Comparison of ENCODE assay signal across 8 mouse cellular contexts in genomic region chr6:147268143-147268790, GRCm38 (mm10). TPM values are rescaled to one million over a fixed set of nuclear protein-coding genes. Genes with fewer than 3 reads are reported as not detected.
DNase-seq lines count a peak whose midpoint lies in the region; ATAC-seq and TF ChIP-seq lines count a peak whose summit lies in the region.
"Had no signal": no experiment of that assay in that cellular context is flagged by ENCODE, and none has a peak within 500 bp of the region (broad histone marks: within the 10 kb centered on the region; RNA-seq: fewer than 3 reads in every experiment).

No protein-coding gene starts in this region.

- H3K4me1 ChIP-seq in liver, postnatal 0 days (ENCODE audit: insufficient read depth), result peaks cover 8% of the 10 kb centered on the region; the same call in 1 of the 2 replicates
- H3K4me1 ChIP-seq in liver, embryonic 12.5 days, result no peaks in the 10 kb centered on the region
- H3K4me1 ChIP-seq in hindbrain, embryonic 12.5 days, result peaks cover 16% of the 10 kb centered on the region

- H3K27ac ChIP-seq in liver, postnatal 0 days (ENCODE audit: low read depth), result no peak overlapping the region
- no peak overlapping the region for H3K27ac ChIP-seq in liver, embryonic 12.5 days
- H3K27ac ChIP-seq in hindbrain, embryonic 12.5 days, result no peak overlapping the region
- H3K27ac ChIP-seq: neural tube, embryonic 12.5 days had no signal

- H3K27me3 ChIP-seq in liver, postnatal 0 days (ENCODE audit: insufficient read depth, low read length), result peaks cover 28% of the 10 kb centered on the region
- H3K27me3 ChIP-seq in liver, embryonic 12.5 days (replicated peaks), result peaks cover 55% of the 10 kb centered on the region
- peaks cover 51% of the 10 kb centered on the region for H3K27me3 ChIP-seq in hindbrain, embryonic 12.5 days
- no peaks in the 10 kb centered on the region for H3K27me3 ChIP-seq in myocyte (ENCODE audit: control insufficient read depth, insufficient read depth, insufficient read length)

- no peaks in the 10 kb centered on the region for H3K36me3 ChIP-seq in liver, postnatal 0 days (replicated peaks; ENCODE audit: insufficient read depth, low read length)
- no peaks in the 10 kb centered on the region for H3K36me3 ChIP-seq in liver, embryonic 12.5 days
- no peaks in the 10 kb centered on the region for H3K36me3 ChIP-seq in hindbrain, embryonic 12.5 days
- no peaks in the 10 kb centered on the region for H3K36me3 ChIP-seq in myocyte (ENCODE audit: control insufficient read depth, insufficient read depth)
- H3K36me3 ChIP-seq: neural tube, embryonic 12.5 days had no signal

- no peaks in the 10 kb centered on the region for H3K9me3 ChIP-seq in liver, postnatal 0 days (ENCODE audit: low read length)
- H3K9me3 ChIP-seq in liver, embryonic 12.5 days (replicated peaks), result no peaks in the 10 kb centered on the region
- no peaks in the 10 kb centered on the region for H3K9me3 ChIP-seq in hindbrain, embryonic 12.5 days (replicated peaks)
- H3K9me3 ChIP-seq: neural tube, embryonic 12.5 days had no signal

- TF ChIP-seq POLR2A in myocyte (IDR thresholded peaks at IDR 0.05; ENCODE audit: insufficient read length, low read depth), result no peak

- ATAC-seq in liver, postnatal 0 days, result no peak
- no peak for ATAC-seq in liver, embryonic 12.5 days
- ATAC-seq in hindbrain, embryonic 12.5 days (ENCODE audit: low FRiP score), result no peak

- H3K4me2 ChIP-seq in liver, postnatal 0 days (ENCODE audit: low read depth, low read length), result no peak overlapping the region
- H3K4me2 ChIP-seq in liver, embryonic 12.5 days, result no peak overlapping the region
- H3K4me2 ChIP-seq in hindbrain, embryonic 12.5 days (replicated peaks), result peak overlapping the region; percentile 25
- no peak overlapping the region for H3K4me2 ChIP-seq in myocyte (ENCODE audit: low read depth)
- H3K4me2 ChIP-seq: neural tube, embryonic 12.5 days had no signal

- H3K4me3 ChIP-seq in liver, postnatal 0 days (ENCODE audit: low read depth, low read length), result no peak overlapping the region
- H3K4me3 ChIP-seq in liver, embryonic 12.5 days, result no peak overlapping the region
- no peak overlapping the region for H3K4me3 ChIP-seq in hindbrain, embryonic 12.5 days
- no peak overlapping the region for H3K4me3 ChIP-seq in myocyte
- H3K4me3 ChIP-seq: neural tube, embryonic 12.5 days had no signal

- no peak overlapping the region for H3ac ChIP-seq in myocyte (ENCODE audit: control insufficient read depth, insufficient read length)

- peak; percentile 21 for DNase-seq in liver, postnatal 0 days
- DNase-seq in embryo, embryonic 10.5 days (ENCODE audit: low spot score), result peak; percentile 67
- no peak for DNase-seq in cerebellum, adult 11 months
- no peak for DNase-seq in spleen, postnatal 4 days (ENCODE audit: low spot score in 2 of 2)

- no peaks in the 10 kb centered on the region for H3K79me2 ChIP-seq in myocyte (ENCODE audit: control insufficient read depth, insufficient read depth)

- H3K9ac ChIP-seq in liver, postnatal 0 days (replicated peaks), result no peak overlapping the region
- no peak overlapping the region for H3K9ac ChIP-seq in liver, embryonic 12.5 days
- no peak overlapping the region for H3K9ac ChIP-seq in hindbrain, embryonic 12.5 days
- H3K9ac ChIP-seq: neural tube, embryonic 12.5 days had no signal

- WGBS in liver, postnatal 0 days (ENCODE audit: insufficient replicate concordance), result 6% methylated on average over 19 of the region's 19 CpGs
- 6% methylated on average over 19 of the region's 19 CpGs for WGBS in liver, embryonic 12.5 days (ENCODE audit: insufficient replicate concordance)
- 6% methylated on average over 19 of the region's 19 CpGs for WGBS in hindbrain, embryonic 12.5 days

- no peak for TF ChIP-seq CTCF in liver, postnatal 0 days (IDR thresholded peaks at IDR 0.05; ENCODE audit: low read depth)

- TF ChIP-seq EP300 in liver, postnatal 0 days (IDR thresholded peaks at IDR 0.05; ENCODE audit: low read depth), result no peak

TF ChIP-seq in myocyte, 11 proteins besides CTCF, POLR2A, EP300 and RAD21:
- no peak for TF ChIP-seq MYOG (IDR thresholded peaks at IDR 0.05; ENCODE audit: control insufficient read depth in 1 of 3, insufficient read depth in 1 of 3, insufficient read length in 2 of 3, low read depth in 2 of 3)
- TF ChIP-seq REST (IDR thresholded peaks at IDR 0.05; ENCODE audit: insufficient read depth, insufficient read length), result peak; percentile 99
- no peak for TF ChIP-seq TCF3 (IDR thresholded peaks at IDR 0.05; ENCODE audit: insufficient read length, low read depth)
- TF ChIP-seq TCF12 (IDR thresholded peaks at IDR 0.05; ENCODE audit: insufficient read depth, poor library complexity, severe bottlenecking), result no peak
- TF ChIP-seq POLR2AphosphoS2 (IDR thresholded peaks at IDR 0.05; ENCODE audit: insufficient read length, low read depth), result no peak

RNA-seq across cellular contexts. Expression of gene Pthlh, which starts 4.3 kb away (rescaled TPM):
- polyA plus RNA-seq in liver, postnatal 0 days (2015; fragmentation: Nextera tagmentation; extraction: Ambion mirVana), result not detected in 2 replicates
- 0.07 TPM in 1 of 2 replicates, not detected in the other for polyA plus RNA-seq in liver, embryonic 12.5 days (2016; fragmentation: Nextera tagmentation; extraction: Ambion mirVana)
- polyA plus RNA-seq in hindbrain, embryonic 12.5 days (2016; fragmentation: Nextera tagmentation; extraction: Ambion mirVana), result 11.7 and 11.8 TPM in 2 replicates
- 0.18 TPM for polyA plus RNA-seq in myocyte (2012; fragmentation: generic; extraction: Trizol)

Comparison
In these comparisons a context has a peak if more than half of its experiments do, and no peak if none do; other contexts are left out.
1. DNase-seq: peak in liver, postnatal 0 days (single experiment) and embryo, embryonic 10.5 days (single experiment); none in cerebellum, adult 11 months (single experiment) and spleen, postnatal 4 days (0 of 2).
2. RNA of gene Pthlh, which starts 4.3 kb away (polyA plus RNA-seq): 11.7 to 11.8 TPM in hindbrain, embryonic 12.5 days; 0.18 TPM in myocyte (single experiment), 0.07 TPM in liver, embryonic 12.5 days and not detected in liver, postnatal 0 days; every median in the first group is over 10 times any median in the second.